In the genomic region with DNA sequence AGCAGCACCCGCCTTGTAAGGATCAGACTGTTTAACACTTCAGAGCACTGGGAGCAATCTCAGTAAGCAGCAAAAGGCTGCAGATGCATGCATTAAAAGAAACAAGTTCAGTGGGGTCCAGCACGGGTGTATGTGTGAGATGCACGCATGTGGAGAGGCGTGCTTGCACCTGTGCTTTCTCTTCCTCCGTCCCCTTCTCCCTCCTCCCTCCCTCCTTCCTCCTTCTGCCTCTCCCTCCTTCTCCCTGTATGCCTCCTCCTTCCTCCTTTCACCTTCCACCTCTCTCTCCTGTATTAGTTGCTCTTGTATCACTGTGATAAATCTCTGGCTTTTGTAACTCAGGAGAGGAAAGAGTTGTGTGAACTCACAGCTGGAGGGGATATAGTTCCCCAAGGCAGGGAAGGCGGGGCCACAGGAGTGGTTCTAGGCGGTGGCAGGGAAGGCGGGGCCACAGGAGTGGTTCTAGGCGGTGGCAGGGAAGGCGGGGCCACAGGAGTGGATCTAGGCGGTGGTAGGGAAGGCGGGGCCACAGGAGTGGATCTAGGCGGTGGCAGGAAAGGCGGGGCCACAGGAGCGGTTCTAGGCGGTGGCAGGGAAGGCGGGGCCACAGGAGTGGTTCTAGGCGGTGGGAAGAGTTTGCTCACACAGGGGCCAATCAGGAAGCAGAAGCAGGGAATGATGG, we compare ENCODE assay signal across 8 mouse cellular contexts.
A peak's percentile ranks its signal among the peaks of the same experiment; 100 is the strongest.
DNase-seq lines count a peak whose midpoint lies in the region; ATAC-seq lines count a peak whose summit lies in the region.

No protein-coding gene starts in this region.

- no peak overlapping the region for H3K27ac ChIP-seq in hindbrain, embryonic 16.5 days (ENCODE audit: low read depth, low read length)
- H3K27ac ChIP-seq in liver, embryonic 13.5 days = no peak overlapping the region
- no peak overlapping the region for H3K27ac ChIP-seq in neural tube, embryonic 11.5 days (ENCODE audit: low read depth, low read length)

- ATAC-seq in cerebellum, adult (ENCODE audit: insufficient number of reproducible peaks, low FRiP score, low TSS enrichment) = 0 out of 2 replicates have a peak, but pooled peaks have one; percentile 31
- ATAC-seq in hindbrain, embryonic 16.5 days = 0 out of 2 replicates have a peak, but pooled peaks have one; percentile 34
- peak; percentile 79 for ATAC-seq in liver, embryonic 13.5 days (ENCODE audit: low read depth)
- peak; percentile 63 for ATAC-seq in neural tube, embryonic 11.5 days (ENCODE audit: insufficient read depth, low FRiP score, low TSS enrichment)

- no peak overlapping the region for H3K4me3 ChIP-seq in hindbrain, embryonic 16.5 days (ENCODE audit: low read length)
- H3K4me3 ChIP-seq in liver, embryonic 13.5 days (replicated peaks) = no peak overlapping the region
- H3K4me3 ChIP-seq in neural tube, embryonic 11.5 days (ENCODE audit: low read depth, low read length) = no peak overlapping the region

- peak overlapping the region; percentile 33; the same call in 1 of the 2 replicates for H3K4me2 ChIP-seq in hindbrain, embryonic 16.5 days (ENCODE audit: low read length)
- peak overlapping the region; percentile 19; the same call in 1 of the 2 replicates for H3K4me2 ChIP-seq in liver, embryonic 13.5 days
- no peak overlapping the region for H3K4me2 ChIP-seq in neural tube, embryonic 11.5 days (ENCODE audit: low read depth)

- H3K27me3 ChIP-seq in hindbrain, embryonic 16.5 days (replicated peaks; ENCODE audit: control insufficient read depth, insufficient read depth, low read length) = no peaks in the 10 kb centered on the region
- no peaks in the 10 kb centered on the region for H3K27me3 ChIP-seq in liver, embryonic 13.5 days
- H3K27me3 ChIP-seq in neural tube, embryonic 11.5 days (ENCODE audit: control insufficient read depth, insufficient read depth, low read length) = no peaks in the 10 kb centered on the region

- 3% methylated on average over 18 of the region's 18 CpGs for WGBS in hindbrain, embryonic 16.5 days
- WGBS in liver, embryonic 13.5 days (ENCODE audit: insufficient replicate concordance) = 3% methylated on average over 18 of the region's 18 CpGs
- 4% methylated on average over 18 of the region's 18 CpGs for WGBS in neural tube, embryonic 11.5 days

- no peak overlapping the region for H3K9ac ChIP-seq in hindbrain, embryonic 16.5 days (ENCODE audit: low read depth, low read length)
- no peak overlapping the region for H3K9ac ChIP-seq in liver, embryonic 13.5 days
- H3K9ac ChIP-seq in neural tube, embryonic 11.5 days (ENCODE audit: low read length) = no peak overlapping the region

- no peaks in the 10 kb centered on the region for H3K4me1 ChIP-seq in hindbrain, embryonic 16.5 days (ENCODE audit: control insufficient read depth, insufficient read depth, low read depth, low read length)
- peaks cover 11% of the 10 kb centered on the region for H3K4me1 ChIP-seq in liver, embryonic 13.5 days (replicated peaks)
- H3K4me1 ChIP-seq in neural tube, embryonic 11.5 days (ENCODE audit: control insufficient read depth, insufficient read depth, low read length) = no peaks in the 10 kb centered on the region

- intact Hi-C loops in left cerebral cortex, postnatal 4 days (cut with DNase I) = no loop called here

- no peaks in the 10 kb centered on the region for H3K9me3 ChIP-seq in hindbrain, embryonic 16.5 days (ENCODE audit: control insufficient read depth, low read length)
- no peaks in the 10 kb centered on the region for H3K9me3 ChIP-seq in liver, embryonic 13.5 days (replicated peaks)
- no peaks in the 10 kb centered on the region for H3K9me3 ChIP-seq in neural tube, embryonic 11.5 days (ENCODE audit: control insufficient read depth, low read length)

- H3K36me3 ChIP-seq in hindbrain, embryonic 16.5 days (ENCODE audit: control insufficient read depth, insufficient read depth, low read length) = no peaks in the 10 kb centered on the region
- H3K36me3 ChIP-seq in liver, embryonic 13.5 days = no peaks in the 10 kb centered on the region
- no peaks in the 10 kb centered on the region for H3K36me3 ChIP-seq in neural tube, embryonic 11.5 days (ENCODE audit: control insufficient read depth, insufficient read depth, low read length)

- no peak for DNase-seq in cerebellum, adult 9-10 months
- peak; percentile 44 for DNase-seq in c-Kit-positive CD71-positive TER-119-negative erythroid progenitor cells, embryonic 14.5 days (ENCODE audit: low read depth)
- peak; percentile 60 for DNase-seq in liver, embryonic 13.5 days
- peak; percentile 60 for DNase-seq in neural tube, embryonic 11.5 days (ENCODE audit: low spot score)
- no peak for DNase-seq in layer of hippocampus, adult 11-12 months (ENCODE audit: low spot score)
- DNase-seq in left cerebral cortex, postnatal 4 days = no peak

Comparison
In these comparisons a context has a peak if more than half of its experiments do, and no peak if none do; other contexts are left out.
1. DNase-seq: peak in c-Kit-positive CD71-positive TER-119-negative erythroid progenitor cells, embryonic 14.5 days (single experiment), liver, embryonic 13.5 days (single experiment) and neural tube, embryonic 11.5 days (single experiment); none in cerebellum, adult 9-10 months (single experiment), layer of hippocampus, adult 11-12 months (single experiment) and left cerebral cortex, postnatal 4 days (single experiment).
2. Peak in every context shown above with its lines, with median percentiles within 50 percentile points of each other: ATAC-seq.